Mouse (Mus musculus) mouse trophoblast stem cell (cell line): ENCODE data around the gene Zfp334.

Experiments
- in situ Hi-C, 2 experiments: fragments of 300-500 bp; cut with MseI, MboI; formaldehyde crosslinking; loops; 2 replicates in 1 of 2; 3 replicates in 1 of 2; pipeline ENCODE4 v1.15.1; 2025

Gene Zfp334

GRCm38 (mm10) chr2:165376001-165376400 lies 12.1 kb downstream of the Zfp334 start:
- in situ Hi-C loops = no loop called here

GRCm38 (mm10) chr2:165375478-165375877 lies 12.6 kb downstream of the Zfp334 start:
- in situ Hi-C loops = no loop called here

GRCm38 (mm10) chr2:165371066-165371465 lies 17.0 kb downstream of the Zfp334 start:
- in situ Hi-C loops = no loop called here

GRCm38 (mm10) chr2:165370348-165370747 lies 17.7 kb downstream of the Zfp334 start:
- in situ Hi-C loops = no loop called here

- in situ Hi-C loops = no loop called here
Observed at GRCm38 (mm10) chr2:165368496-165368895, 19.6 kb downstream of the Zfp334 start, which contains the start of gene Zfp663. TSS of gene Zfp663 (minus strand) at chr2:165368729.

GRCm38 (mm10) chr2:165367868-165368439 lies 20.1 kb downstream of the Zfp334 start:
- in situ Hi-C loops = no loop called here

- in situ Hi-C loops = no loop called here
Observed at GRCm38 (mm10) chr2:165367047-165367520, 21.0 kb downstream of the Zfp334 start.

- in situ Hi-C loops = no loop called here
Observed at GRCm38 (mm10) chr2:165364334-165365091, 23.5 kb downstream of the Zfp334 start.

GRCm38 (mm10) chr2:165363282-165363681 lies 24.8 kb downstream of the Zfp334 start:
- in situ Hi-C loops = no loop called here

GRCm38 (mm10) chr2:165360861-165361260 lies 27.2 kb downstream of the Zfp334 start:
- in situ Hi-C loops = no loop called here

- in situ Hi-C loops = no loop called here
Observed at GRCm38 (mm10) chr2:165351828-165352513, 36.1 kb downstream of the Zfp334 start.

GRCm38 (mm10) chr2:165349466-165349865 lies 38.6 kb downstream of the Zfp334 start:
- in situ Hi-C loops = loop anchor here in 1 of 2 experiments (10.0 kb wide), 1 partner anchor 275 kb away; no protein-coding TSS in a partner anchor

GRCm38 (mm10) chr2:165346180-165346579 lies 41.9 kb downstream of the Zfp334 start:
- in situ Hi-C loops = loop anchor here in 1 of 2 experiments (10.0 kb wide), 1 partner anchor 271 kb away; no protein-coding TSS in a partner anchor

- in situ Hi-C loops = loop anchor here in 1 of 2 experiments (10.0 kb wide), 1 partner anchor 262 kb away; no protein-coding TSS in a partner anchor
Observed at GRCm38 (mm10) chr2:165337191-165337590, 50.9 kb downstream of the Zfp334 start.

- in situ Hi-C loops = loop anchor here in 1 of 2 experiments (10.0 kb wide), 1 partner anchor 258 kb away; no protein-coding TSS in a partner anchor
Observed at GRCm38 (mm10) chr2:165332610-165333210, 55.3 kb downstream of the Zfp334 start.

GRCm38 (mm10) chr2:165329703-165330102 lies 58.4 kb downstream of the Zfp334 start:
- in situ Hi-C loops = loop anchor here in 1 of 2 experiments (10.0 kb wide), 1 partner anchor 255 kb away; no protein-coding TSS in a partner anchor

GRCm38 (mm10) chr2:165328746-165329145 lies 59.3 kb downstream of the Zfp334 start:
- in situ Hi-C loops = no loop called here

GRCm38 (mm10) chr2:165327386-165327785 lies 60.7 kb downstream of the Zfp334 start:
- in situ Hi-C loops = no loop called here

- in situ Hi-C loops = no loop called here
Observed at GRCm38 (mm10) chr2:165326304-165327190, 61.5 kb downstream of the Zfp334 start, which contains the start of gene Elmo2. TSS of gene Elmo2 (minus strand) at chr2:165326479.

- in situ Hi-C loops = no loop called here
Observed at GRCm38 (mm10) chr2:165325521-165326303, 62.3 kb downstream of the Zfp334 start.
